Mouse (Mus musculus) left cerebral cortex, adult 2 months (tissue): Measurements from ENCODE around the gene Morn4. TPM values are rescaled to one million over a fixed set of nuclear protein-coding genes. Genes with fewer than 3 reads are reported as not detected.

Experiments used
- DNase-seq, 2 experiments: peaks; one replicate each; pipeline ENCODE4 v3.0.0; 2021 to 2022; ENCODE audit warnings: low spot score in 2 of 2, mixed read lengths in 1 of 2; ENCODE audit errors: extremely low spot score in 1 of 2
- H3K27ac ChIP-seq: fragments of 200-600 bp; 2 replicates; pipeline ENCODE4 v1.8.1; 2022
- H3K4me3 ChIP-seq: fragments of 200-600 bp; 2 replicates; pipeline ENCODE4 v1.8.1; 2022
- CTCF ChIP-seq: fragments of 200-600 bp; IDR thresholded peaks from 2 replicates; pipeline ENCODE4 v1.8.1; 2022; ENCODE audit warnings: antibody characterized with exemption, mild to moderate bottlenecking, moderate library complexity
- intact Hi-C: fragments of 180-260 bp; cut with DNase I; formaldehyde crosslinking; loops from one replicate; pipeline ENCODE4 v1.15.1; 2025
- total RNA-seq, 2 experiments: library from RNA; stranded (reverse); gene quantifications; 2 replicates each; pipeline ENCODE4 v1.2.3; 2021

Morn4 gene
- total RNA-seq, 2 experiments from 2014 or later: 64.0 to 66.2 TPM

- no peak overlapping the region for H3K27ac ChIP-seq
- intact Hi-C loops: no loop called here
- no peak overlapping the region for H3K4me3 ChIP-seq
- no peak for TF ChIP-seq CTCF
- DNase-seq: no peak
Observed at GRCm38 (mm10) chr19:42056719-42057409, 29.3 kb downstream of the Morn4 start.

GRCm38 (mm10) chr19:42055881-42056280, 30.3 kb downstream of the Morn4 start:
- DNase-seq: no peak
- intact Hi-C loops: no loop called here
- Histone ChIP-seq H3K4me3 (no peak overlapping the region), H3K27ac (no peak overlapping the region)
- TF ChIP-seq CTCF: no peak

GRCm38 (mm10) chr19:42054255-42054654, 31.9 kb downstream of the Morn4 start:
- Histone ChIP-seq H3K4me3 (no peak overlapping the region), H3K27ac (no peak overlapping the region)
- intact Hi-C loops: no loop called here
- no peak for TF ChIP-seq CTCF
- DNase-seq: no peak

GRCm38 (mm10) chr19:42051948-42052347, 34.2 kb downstream of the Morn4 start, which contains the start of gene 4933411K16Rik:
TSS of gene 4933411K16Rik (plus strand) at chr19:42052248.
- no peak for DNase-seq
- no peak for TF ChIP-seq CTCF
- no peak within 1 kb of the TSS for H3K27ac ChIP-seq
- intact Hi-C loops: no loop called here
- no peak within 1 kb of the TSS for H3K4me3 ChIP-seq

- TF ChIP-seq CTCF: no peak
- intact Hi-C loops: no loop called here
- H3K4me3 ChIP-seq: no peak overlapping the region
- no peak overlapping the region for H3K27ac ChIP-seq
- DNase-seq: no peak
Observed at GRCm38 (mm10) chr19:42051351-42051750, 34.8 kb downstream of the Morn4 start.

GRCm38 (mm10) chr19:42050251-42050650, 35.9 kb downstream of the Morn4 start:
- Histone ChIP-seq H3K4me3 (no peak overlapping the region), H3K27ac (no peak overlapping the region)
- intact Hi-C loops: no loop called here
- no peak for DNase-seq
- no peak for TF ChIP-seq CTCF

GRCm38 (mm10) chr19:42045269-42046102, 40.7 kb downstream of the Morn4 start, which contains the start of gene Hoga1:
TSS of gene Hoga1 (plus strand) at chr19:42045610.
- TF ChIP-seq CTCF: peak; percentile 57
- Histone ChIP-seq H3K4me3 (peak within 1 kb of the TSS; percentile 37), H3K27ac (no peak within 1 kb of the TSS)
- DNase-seq: peak; percentile 28 to 46
- intact Hi-C loops: no loop called here

GRCm38 (mm10) chr19:42043988-42044387, 42.2 kb downstream of the Morn4 start:
- intact Hi-C loops: no loop called here
- Histone ChIP-seq H3K4me3 (no peak overlapping the region), H3K27ac (no peak overlapping the region)
- no peak for DNase-seq
- no peak for TF ChIP-seq CTCF

- Histone ChIP-seq H3K27ac (no peak overlapping the region), H3K4me3 (no peak overlapping the region)
- intact Hi-C loops: loop anchor here (5.0 kb wide), 1 partner anchor 114 kb away; no protein-coding TSS in a partner anchor
- no peak for DNase-seq
- no peak for TF ChIP-seq CTCF
Observed at GRCm38 (mm10) chr19:42038310-42038709, 47.8 kb downstream of the Morn4 start.

GRCm38 (mm10) chr19:42037167-42037702, 48.9 kb downstream of the Morn4 start:
- no peak for DNase-seq
- H3K4me3 ChIP-seq: no peak overlapping the region
- intact Hi-C loops: loop anchor here (5.0 kb wide), 1 partner anchor 115 kb away; no protein-coding TSS in a partner anchor
- no peak for TF ChIP-seq CTCF
- H3K27ac ChIP-seq: no peak overlapping the region

GRCm38 (mm10) chr19:42036357-42036756, 49.8 kb downstream of the Morn4 start:
- no peak overlapping the region for H3K27ac ChIP-seq
- intact Hi-C loops: loop anchor here (5.0 kb wide), 1 partner anchor 116 kb away; no protein-coding TSS in a partner anchor
- H3K4me3 ChIP-seq: no peak overlapping the region
- DNase-seq: no peak
- TF ChIP-seq CTCF: no peak
